Mouse (Mus musculus) spleen, adult 10 weeks (tissue): ENCODE measurements around the gene Angptl7. TPM values are rescaled to one million over a fixed set of nuclear protein-coding genes. Genes with fewer than 3 reads are reported as not detected.

Source experiments
- polyA plus RNA-seq: library from polyadenylated mRNA; stranded (reverse); fragments of 350-450 nt; fragmentation: Illumina TruSeq; extraction: RNeasy Lipid Tissue Mini Kit (QIAGEN cat#74804); gene quantifications from one replicate; pipeline ENCODE4 v1.2.3, GENCODE M21; 2015; ENCODE audit warnings: low replicate concordance; ENCODE audit not compliant: insufficient read depth

The Angptl7 gene
- polyA plus RNA-seq: 1.6 TPM

DNA sequence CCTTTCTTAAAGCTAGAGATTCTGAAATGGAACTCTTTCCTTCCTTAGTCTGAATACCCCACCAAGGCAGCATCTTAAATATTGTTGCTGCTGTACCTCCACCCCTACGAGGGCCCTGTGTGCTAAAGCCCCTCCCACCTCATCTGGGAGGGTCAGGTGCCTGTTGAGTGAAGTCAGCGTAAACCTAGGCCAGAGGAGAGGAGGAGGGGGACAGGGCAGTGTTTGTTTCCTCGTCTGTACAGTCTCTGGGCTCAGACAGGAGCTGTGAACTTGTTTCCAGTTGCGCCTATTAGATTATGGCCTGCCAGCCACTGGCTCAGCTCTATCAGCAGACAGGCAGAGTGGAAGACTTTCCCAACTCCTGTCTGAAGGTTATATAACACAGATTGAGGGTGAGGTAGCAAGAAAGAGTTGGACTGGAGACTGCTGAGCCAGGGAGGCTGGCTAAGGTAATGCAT lies at the start of gene Angptl7:
Gene Angptl7, minus strand, starts transcription at position 51 of the 458 bp plus-strand sequence.

DNA sequence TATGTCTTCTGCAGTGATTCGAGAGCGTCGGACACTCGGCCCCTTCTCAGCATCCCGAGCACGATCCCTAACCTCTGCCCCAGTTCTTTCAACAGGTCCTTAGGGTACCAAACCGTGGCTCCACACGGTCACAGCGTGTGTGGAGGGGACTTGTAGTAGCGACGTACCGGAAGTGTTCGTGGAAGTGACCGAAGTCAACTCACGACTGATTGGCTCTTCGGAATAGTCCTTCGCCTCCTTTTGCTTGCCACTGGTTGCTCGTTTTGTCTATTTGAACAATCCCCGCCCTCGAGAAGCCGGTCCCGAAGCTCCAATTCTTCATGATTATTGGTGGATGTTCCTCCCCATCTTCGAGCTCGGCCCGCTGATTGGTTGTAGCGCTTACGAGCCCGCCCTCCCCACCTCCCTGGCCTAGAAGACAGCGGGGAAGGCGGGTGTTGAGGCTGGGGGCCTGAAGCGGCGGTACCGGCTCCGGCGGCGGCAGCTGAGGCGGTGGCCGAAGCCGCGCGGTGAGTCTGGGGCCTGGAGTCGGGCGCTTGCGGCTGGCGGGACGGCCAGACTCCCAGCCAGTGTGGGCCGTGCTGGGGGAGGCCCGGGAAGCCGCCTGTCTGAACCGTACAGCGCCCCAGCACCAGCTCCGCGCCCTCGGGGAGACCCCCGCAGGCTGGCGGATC lies 51.9 kb downstream of the Angptl7 start, which contains the start of gene Mtor:
Gene Mtor, plus strand, starts transcription at position 433 of the 674 bp plus-strand sequence.

Other genes starting within 250 kb of the Angptl7 start
- not detected for gene Disp3, start 212.5 kb downstream of the Angptl7 start, polyA plus RNA-seq
- 7.9 TPM for gene Ubiad1, start 55.7 kb downstream of the Angptl7 start, polyA plus RNA-seq
- gene Mtor, start 51.8 kb downstream of the Angptl7 start, polyA plus RNA-seq: 11.5 TPM
- 51.3 TPM for gene Exosc10, start 58.0 kb upstream of the Angptl7 start, polyA plus RNA-seq
- 15.1 TPM for gene Srm, start 91.0 kb upstream of the Angptl7 start, polyA plus RNA-seq
- 0.10 TPM for gene Masp2, start 102.1 kb upstream of the Angptl7 start, polyA plus RNA-seq
- 751 TPM for gene Tardbp, start 126.6 kb upstream of the Angptl7 start, polyA plus RNA-seq
- gene Gm572, start 142.9 kb upstream of the Angptl7 start, polyA plus RNA-seq: not detected